Mouse (Mus musculus) G1E (cell line): ENCODE data around the gene Mup6. TPM values are rescaled to one million over a fixed set of nuclear protein-coding genes. Genes with fewer than 3 reads are reported as not detected.

ENCODE experiments used
- ATAC-seq: 2 replicates; pipeline ENCODE4 v1.8.0; 2016; ENCODE audit warnings: mild to moderate bottlenecking; ENCODE audit not compliant: insufficient number of reproducible peaks, poor library complexity, low FRiP score, severe bottlenecking; ENCODE audit errors: extremely low read depth
- DNase-seq: peaks from one replicate; pipeline ENCODE4 v3.0.0; 2012; ENCODE audit warnings: low spot score
- H3K27me3 ChIP-seq: 2 replicates; pipeline ENCODE4 v1.6.1; 2012; ENCODE audit warnings: mild to moderate bottlenecking, low read length, inconsistent platforms; ENCODE audit not compliant: insufficient read depth
- H3K36me3 ChIP-seq: replicated peaks from 2 replicates; pipeline ENCODE3; 2012; ENCODE audit warnings: mild to moderate bottlenecking, inconsistent platforms
- H3K4me1 ChIP-seq: 2 replicates; pipeline ENCODE4 v1.6.1; 2012; ENCODE audit warnings: low read depth, low read length, inconsistent platforms, mixed read lengths; ENCODE audit not compliant: insufficient read depth
- H3K4me3 ChIP-seq: 2 replicates; pipeline ENCODE4 v1.5.1; 2012; ENCODE audit warnings: low read depth, mild to moderate bottlenecking, inconsistent platforms, low read length, moderate library complexity, mixed read lengths
- H3K9me3 ChIP-seq: replicated peaks from 2 replicates; pipeline ENCODE4 v1.6.1; 2012; ENCODE audit warnings: inconsistent platforms
- CTCF ChIP-seq: IDR thresholded peaks from 2 replicates; pipeline ENCODE4 v1.5.1; 2012; ENCODE audit warnings: low read depth, low read length, inconsistent platforms, mixed read lengths
- GATA1 ChIP-seq: IDR thresholded peaks from 2 replicates; pipeline ENCODE4 v1.6.1; 2012; ENCODE audit warnings: borderline replicate concordance, low read length, inconsistent platforms, mixed read lengths
- GATA2 ChIP-seq: IDR thresholded peaks from 2 replicates; pipeline ENCODE4 v1.6.1; 2012; ENCODE audit warnings: low read depth, low read length, inconsistent platforms, borderline replicate concordance
- POLR2AphosphoS5 ChIP-seq: IDR thresholded peaks from 2 replicates; pipeline ENCODE4 v1.6.1; 2012; ENCODE audit warnings: low read depth, low read length, inconsistent platforms; ENCODE audit not compliant: insufficient replicate concordance
- TAL1 ChIP-seq: conservative IDR thresholded peaks from 2 replicates; pipeline ENCODE4 v1.6.1; 2012; ENCODE audit warnings: low read depth, low read length, inconsistent platforms, mixed read lengths
- polyA plus RNA-seq: library from polyadenylated mRNA; stranded (reverse); fragments of >175 nt; gene quantifications from 2 replicates; pipeline ENCODE4 v1.2.3, GENCODE M21; 2012
- total RNA-seq, 2 experiments: library from RNA; stranded (forward) in 1 of 2; stranded (reverse) in 1 of 2; fragments of 200-1000 nt in 1 of 2; fragments of >200 nt in 1 of 2; fragmentation: Nextera tagmentation in 1 of 2; gene quantifications; 2 replicates each; pipeline ENCODE4 v1.2.3; 2014 to 2017

Mup6 gene
- not detected in 2 replicates for total RNA-seq (2014; fragmentation: Nextera tagmentation)
- not detected in 2 replicates for total RNA-seq (2017)
- not detected in 2 replicates for polyA plus RNA-seq

DNA sequence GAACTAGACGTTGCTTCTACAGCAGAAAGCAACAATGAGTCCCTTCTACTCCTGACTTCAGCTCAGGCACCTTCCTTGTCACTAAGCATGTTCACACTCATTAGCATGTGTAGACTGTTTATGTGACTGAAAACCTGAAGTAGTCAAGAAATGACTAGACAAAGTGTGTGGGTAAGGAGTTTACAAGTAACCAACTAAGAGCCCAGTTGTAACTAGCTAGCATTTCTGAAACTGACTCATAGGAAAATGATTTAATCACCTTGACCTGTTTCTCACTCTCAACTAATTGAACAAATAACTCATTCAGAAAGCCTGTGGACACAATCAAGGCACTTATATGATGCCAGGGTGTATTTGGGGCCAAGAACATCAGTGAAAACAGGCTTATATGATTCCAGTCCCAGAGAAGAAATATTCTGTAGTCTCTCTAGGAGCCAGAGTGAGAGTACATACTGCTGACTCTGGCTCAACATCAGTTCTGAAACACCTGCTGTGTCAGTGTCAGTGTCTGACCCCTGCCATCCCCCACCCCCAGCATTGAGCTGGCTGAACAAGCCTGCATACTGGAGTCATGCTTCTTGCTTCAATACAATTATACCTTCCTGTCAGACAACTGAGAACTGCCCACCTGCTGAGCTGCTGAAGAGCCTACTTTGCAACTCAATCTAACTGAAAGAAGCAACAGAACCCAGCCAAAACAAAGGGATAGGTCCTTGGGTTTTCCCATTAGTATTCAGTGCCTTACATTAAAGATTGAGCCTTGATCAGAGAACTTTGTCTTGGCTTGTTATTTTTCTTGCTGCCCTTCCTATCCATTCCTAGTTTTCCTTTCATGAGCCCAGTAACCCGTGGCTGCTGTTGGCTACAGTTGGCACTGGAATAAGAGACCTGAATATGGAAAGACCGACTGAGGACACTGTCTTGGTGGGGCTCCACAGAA lies at the start of gene Mup6:
TSS of gene Mup6 (plus strand) at position 890 of the 940 bp plus-strand sequence.
- Histone ChIP-seq H3K9me3 (no peaks in the 10 kb centered on the region), H3K36me3 (no peaks in the 10 kb centered on the region), H3K4me3 (no peak within 1 kb of the TSS), H3K4me1 (no peaks in the 10 kb centered on the region), H3K27me3 (no peaks in the 10 kb centered on the region)
- no peak for ATAC-seq
- TF ChIP-seq POLR2AphosphoS5 (no peak), GATA1 (no peak), TAL1 (no peak), GATA2 (no peak), CTCF (no peak)
- no peak for DNase-seq

DNA sequence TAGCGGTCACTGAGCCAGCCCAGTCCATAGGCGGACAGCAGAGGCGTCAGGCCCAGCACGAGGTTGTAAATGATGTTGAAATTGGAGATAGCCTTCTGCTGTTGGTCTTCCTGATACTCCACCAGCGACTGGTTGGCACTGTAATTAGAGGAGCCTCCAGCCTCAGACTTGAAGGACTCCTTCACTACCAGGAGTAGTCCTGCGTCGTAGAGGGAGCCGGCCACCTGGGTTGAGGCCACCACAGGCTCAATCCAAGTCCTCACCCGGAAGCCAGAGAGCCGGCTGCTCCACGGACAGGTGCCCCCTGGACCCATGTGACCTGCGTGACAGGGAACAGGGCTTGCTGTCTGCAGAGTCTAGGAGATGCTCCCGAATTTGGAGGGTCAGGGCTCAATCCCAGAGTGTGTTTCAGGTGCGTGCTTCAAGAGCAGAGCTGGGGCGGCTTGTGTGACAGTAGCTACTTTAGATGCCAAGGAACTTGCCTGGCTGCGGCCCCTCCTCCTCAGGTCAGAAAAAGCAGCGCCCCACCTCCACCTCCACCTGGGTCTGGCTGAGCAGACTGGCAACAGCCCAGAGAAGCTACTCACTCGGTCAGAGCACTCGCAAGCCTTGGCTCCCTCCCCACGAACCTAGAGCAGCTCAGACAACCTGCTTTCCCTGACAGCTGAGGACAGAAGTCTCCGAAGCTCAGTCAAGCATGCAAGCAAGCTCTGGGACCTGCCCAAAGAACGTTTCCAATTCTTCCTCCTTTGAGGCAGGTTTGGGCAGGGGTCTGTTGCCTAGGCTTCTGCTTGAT lies 49.3 kb upstream of the Mup6 start, which contains the start of gene Slc46a2:
TSS of gene Slc46a2 (minus strand) at position 449 of the 796 bp plus-strand sequence.
- TF ChIP-seq POLR2AphosphoS5 (no peak), GATA1 (no peak), CTCF (no peak), GATA2 (no peak), TAL1 (no peak)
- H3K27me3 ChIP-seq = peaks cover 9% of the 10 kb centered on the region; the same call in 1 of the 2 replicates
- H3K4me1 ChIP-seq = no peaks in the 10 kb centered on the region
- no peaks in the 10 kb centered on the region for H3K36me3 ChIP-seq
- H3K9me3 ChIP-seq = no peaks in the 10 kb centered on the region
- no peak within 1 kb of the TSS for H3K4me3 ChIP-seq
- no peak for ATAC-seq
- no peak for DNase-seq

DNA sequence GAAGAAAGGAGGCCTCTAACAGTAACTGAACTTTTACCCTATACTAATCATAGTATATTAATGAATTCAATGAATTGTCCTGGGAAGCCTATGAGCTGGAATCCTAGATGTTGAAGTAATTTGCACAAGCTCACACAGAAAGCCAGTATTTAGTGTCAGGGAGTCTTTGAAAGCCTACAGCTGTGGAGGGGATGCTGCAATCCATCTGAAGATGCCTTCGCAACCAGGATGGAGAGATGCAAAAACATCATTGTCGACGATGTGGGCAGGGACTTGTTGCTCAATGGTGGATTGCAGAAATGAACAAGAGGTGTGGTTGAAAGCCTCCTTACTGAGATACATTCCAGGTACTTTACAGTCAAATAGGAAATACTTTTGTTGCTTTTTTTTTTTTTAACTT lies 46.1 kb upstream of the Mup6 start:
- Histone ChIP-seq H3K27me3 (peaks cover 10% of the 10 kb centered on the region), H3K9me3 (no peaks in the 10 kb centered on the region), H3K4me3 (no peak overlapping the region), H3K4me1 (no peaks in the 10 kb centered on the region), H3K36me3 (no peaks in the 10 kb centered on the region)
- no peak for DNase-seq
- TF ChIP-seq CTCF = no peak
- no peak for TF ChIP-seq GATA2
- TF ChIP-seq GATA1 = no peak
- no peak for TF ChIP-seq TAL1
- no peak for TF ChIP-seq POLR2AphosphoS5
- ATAC-seq = no peak

DNA sequence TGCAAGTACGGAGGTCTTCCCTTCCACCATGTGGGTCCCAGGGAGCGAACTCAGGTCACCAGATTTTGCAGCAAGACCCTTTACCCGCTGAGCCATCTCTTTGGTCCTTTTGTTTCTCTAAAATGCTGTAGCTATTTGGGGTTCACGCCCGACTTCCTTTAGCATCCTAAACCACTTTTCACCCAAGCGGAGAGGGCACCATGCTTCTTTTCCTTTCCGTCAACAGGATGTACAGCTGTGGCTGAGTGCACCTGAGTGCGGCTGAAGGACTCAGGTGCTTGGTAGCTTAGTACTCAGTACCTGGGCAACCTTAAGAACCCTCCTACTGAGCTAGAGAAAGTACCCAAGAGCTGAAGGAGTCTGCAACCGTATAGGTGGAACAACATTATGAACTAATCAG lies 39.0 kb upstream of the Mup6 start:
- Histone ChIP-seq H3K4me1 (no peaks in the 10 kb centered on the region), H3K27me3 (peaks cover 17% of the 10 kb centered on the region), H3K9me3 (no peaks in the 10 kb centered on the region), H3K36me3 (no peaks in the 10 kb centered on the region), H3K4me3 (no peak overlapping the region)
- ATAC-seq (no peak), DNase-seq (no peak)
- TF ChIP-seq CTCF (no peak), GATA1 (no peak), GATA2 (no peak), TAL1 (no peak), POLR2AphosphoS5 (no peak)

DNA sequence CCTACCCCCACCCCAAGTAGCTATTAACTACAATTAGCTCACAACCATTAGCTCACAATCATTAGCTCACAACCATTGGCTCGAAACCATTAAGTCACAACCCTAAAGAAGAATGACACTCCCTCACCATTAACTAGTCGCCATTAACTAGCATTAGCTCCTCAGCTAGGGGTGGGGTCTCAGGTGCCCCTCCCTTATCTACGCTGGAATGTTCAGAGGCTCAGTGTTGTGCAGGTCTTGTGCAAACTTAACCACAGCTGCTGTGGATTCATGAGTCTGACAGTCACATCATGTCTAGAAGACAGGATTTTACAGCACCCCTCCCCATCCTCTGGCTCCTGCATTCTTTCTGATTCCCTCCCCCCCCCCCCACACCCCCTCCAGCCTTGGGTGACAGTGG lies 36.4 kb upstream of the Mup6 start:
- no peak for TF ChIP-seq POLR2AphosphoS5
- no peak for TF ChIP-seq GATA1
- no peak for TF ChIP-seq GATA2
- TF ChIP-seq CTCF = no peak
- TF ChIP-seq TAL1 = no peak
- DNase-seq (no peak), ATAC-seq (no peak)
- Histone ChIP-seq H3K36me3 (no peaks in the 10 kb centered on the region), H3K4me1 (no peaks in the 10 kb centered on the region), H3K4me3 (no peak overlapping the region), H3K27me3 (peaks cover 20% of the 10 kb centered on the region), H3K9me3 (no peaks in the 10 kb centered on the region)
